Mouse (Mus musculus): Measurements from ENCODE around the gene Rheb. TPM values are rescaled to one million over a fixed set of nuclear protein-coding genes. Genes with fewer than 3 reads are reported as not detected.

Rheb gene
- total and polyA plus RNA-seq, 3 experiments: 17.0 to 64.1 (median 46.2) TPM

GRCm38 (mm10) chr5:24826056-24826770 is 16.2 kb downstream of the Rheb start:
- Histone ChIP-seq H3K4me2 (ENCODE audit: insufficient read depth, low read depth, poor library complexity, severe bottlenecking) (0 out of 2 replicates have a peak overlapping the region, but pooled peaks have one; percentile 12), H3K27ac (ENCODE audit: insufficient read depth, low read depth) (no peak overlapping the region), H3K9me3 (replicated peaks; ENCODE audit: low read length) (no peaks in the 10 kb centered on the region), H3K27me3 (replicated peaks) (no peaks in the 10 kb centered on the region), H3K36me3 (replicated peaks in 1 of 2; ENCODE audit: control insufficient read depth in 1 of 2, insufficient read depth in 1 of 2, low read length in 1 of 2) (peaks cover 0 to 18% of the 10 kb centered on the region in 2 experiments), H3K4me3 (replicated peaks in 1 of 3; ENCODE audit: low read depth in 2 of 3, low read length in 2 of 3, poor library complexity in 1 of 3) (no peak overlapping the region), H3K4me1 (ENCODE audit: control insufficient read depth in 1 of 2, insufficient read depth in 2 of 2) (peaks cover 35 to 80% of the 10 kb centered on the region in 2 experiments), H3K79me2 (replicated peaks; ENCODE audit: control insufficient read depth, extremely low read depth, insufficient read depth, poor library complexity, severe bottlenecking) (peaks cover 85% of the 10 kb centered on the region), H3K9ac (ENCODE audit: insufficient read depth, low read depth) (no peak overlapping the region)
- in situ Hi-C loops (cut with MboI; ENCODE audit: low pct_ligation_motif_present, low pct_unique_long_range_greater_than_20kb, low sequenced_read_pairs): no loop called here
- dilution Hi-C loops (cut with MboI; ENCODE audit: extremely low pct_ligation_motif_present, extremely low pct_unique_long_range_greater_than_20kb, low sequenced_read_pairs): no loop called here
- peak; percentile 23 for DNase-seq (ENCODE audit: extremely low read depth)
- TF ChIP-seq CTCF (conservative IDR thresholded peaks at IDR 0.05 in 1 of 2, IDR thresholded peaks at IDR 0.05 in 1 of 2; ENCODE audit: low read depth in 2 of 2, low read length in 2 of 2): no peak
- no peak for TF ChIP-seq JUND (conservative IDR thresholded peaks at IDR 0.05; ENCODE audit: low read depth, low read length)
- peak; percentile 22; the same call in 1 of the 2 replicates for TF ChIP-seq ETS1 (conservative IDR thresholded peaks at IDR 0.05; ENCODE audit: low read depth, low read length)

- Histone ChIP-seq H3K9ac (ENCODE audit: insufficient read depth, low read depth) (no peak overlapping the region), H3K79me2 (replicated peaks; ENCODE audit: control insufficient read depth, extremely low read depth, insufficient read depth, poor library complexity, severe bottlenecking) (peaks cover 81% of the 10 kb centered on the region), H3K27me3 (replicated peaks) (no peaks in the 10 kb centered on the region), H3K36me3 (replicated peaks in 1 of 2; ENCODE audit: control insufficient read depth in 1 of 2, insufficient read depth in 1 of 2, low read length in 1 of 2) (peaks cover 0 to 18% of the 10 kb centered on the region in 2 experiments), H3K4me3 (replicated peaks in 1 of 3; ENCODE audit: low read depth in 2 of 3, low read length in 2 of 3, poor library complexity in 1 of 3) (no peak overlapping the region), H3K4me1 (ENCODE audit: control insufficient read depth in 1 of 2, insufficient read depth in 2 of 2) (peaks cover 39 to 87% of the 10 kb centered on the region in 2 experiments), H3K27ac (ENCODE audit: insufficient read depth, low read depth) (no peak overlapping the region), H3K4me2 (ENCODE audit: insufficient read depth, low read depth, poor library complexity, severe bottlenecking) (0 out of 2 replicates have a peak overlapping the region, but pooled peaks have one; percentile 12), H3K9me3 (replicated peaks; ENCODE audit: low read length) (no peaks in the 10 kb centered on the region)
- dilution Hi-C loops (cut with MboI; ENCODE audit: extremely low pct_ligation_motif_present, extremely low pct_unique_long_range_greater_than_20kb, low sequenced_read_pairs) (no loop called here), in situ Hi-C loops (cut with MboI; ENCODE audit: low pct_ligation_motif_present, low pct_unique_long_range_greater_than_20kb, low sequenced_read_pairs) (no loop called here)
- TF ChIP-seq TBP (conservative IDR thresholded peaks at IDR 0.05; ENCODE audit: low read depth, low read length) (no peak), EP300 (IDR thresholded peaks at IDR 0.05; ENCODE audit: low read length) (0 out of 2 replicates have a peak, but pooled peaks have one; percentile 13)
- DNase-seq (ENCODE audit: extremely low read depth): peak; percentile 19
These were observed 16.9 kb downstream of the Rheb start for GRCm38 (mm10) chr5:24825365-24826055.

GRCm38 (mm10) chr5:24823864-24824405 is 18.5 kb downstream of the Rheb start:
- H3K4me1 ChIP-seq (ENCODE audit: control insufficient read depth in 1 of 2, insufficient read depth in 2 of 2): peaks cover 44 to 93% of the 10 kb centered on the region in 2 experiments
- DNase-seq (ENCODE audit: extremely low read depth): peak; percentile 73
- H3K9ac ChIP-seq (ENCODE audit: insufficient read depth, low read depth): no peak overlapping the region
- H3K36me3 ChIP-seq (replicated peaks in 1 of 2; ENCODE audit: control insufficient read depth in 1 of 2, insufficient read depth in 1 of 2, low read length in 1 of 2): peaks cover 0 to 20% of the 10 kb centered on the region in 2 experiments
- no peak overlapping the region for H3K4me3 ChIP-seq (replicated peaks in 1 of 3; ENCODE audit: low read depth in 2 of 3, low read length in 2 of 3, poor library complexity in 1 of 3)
- in situ Hi-C loops (cut with MboI; ENCODE audit: low pct_ligation_motif_present, low pct_unique_long_range_greater_than_20kb, low sequenced_read_pairs): no loop called here
- H3K27me3 ChIP-seq (replicated peaks): no peaks in the 10 kb centered on the region
- H3K9me3 ChIP-seq (replicated peaks; ENCODE audit: low read length): no peaks in the 10 kb centered on the region
- H3K4me2 ChIP-seq (ENCODE audit: insufficient read depth, low read depth, poor library complexity, severe bottlenecking): peak overlapping the region; percentile 90
- peaks cover 81% of the 10 kb centered on the region for H3K79me2 ChIP-seq (replicated peaks; ENCODE audit: control insufficient read depth, extremely low read depth, insufficient read depth, poor library complexity, severe bottlenecking)
- dilution Hi-C loops (cut with MboI; ENCODE audit: extremely low pct_ligation_motif_present, extremely low pct_unique_long_range_greater_than_20kb, low sequenced_read_pairs): no loop called here
- H3K27ac ChIP-seq (ENCODE audit: insufficient read depth, low read depth): peak overlapping the region; percentile 56
- TF ChIP-seq ETS1 (conservative IDR thresholded peaks at IDR 0.05; ENCODE audit: low read depth, low read length) (peak; percentile 100), MYC (IDR thresholded peaks at IDR 0.05; ENCODE audit: low read depth, low read length) (peak; percentile 58; the same call in 1 of the 2 replicates), MAFK (IDR thresholded peaks at IDR 0.05; ENCODE audit: insufficient replicate concordance, low read length) (no peak; the same call in 1 of the 2 replicates), SMC3 (IDR thresholded peaks at IDR 0.05; ENCODE audit: low read depth, low read length) (no peak), GABPA (IDR thresholded peaks at IDR 0.05; ENCODE audit: insufficient replicate concordance, low read depth, low read length) (no peak), JUN (IDR thresholded peaks at IDR 0.05; ENCODE audit: insufficient read depth, low read depth, low read length) (peak; percentile 84), MXI1 (IDR thresholded peaks at IDR 0.05; ENCODE audit: low read depth, low read length) (no peak), CHD2 (IDR thresholded peaks at IDR 0.05; ENCODE audit: low read length) (no peak), RAD21 (IDR thresholded peaks at IDR 0.05; ENCODE audit: low read depth, low read length) (no peak), MEF2A (IDR thresholded peaks at IDR 0.05; ENCODE audit: borderline replicate concordance, low read depth, low read length) (peak; percentile 98), BHLHE40 (IDR thresholded peaks at IDR 0.05; ENCODE audit: low read depth, low read length) (peak; percentile 90), JUND (conservative IDR thresholded peaks at IDR 0.05; ENCODE audit: low read depth, low read length) (peak; percentile 85), RCOR1 (conservative IDR thresholded peaks at IDR 0.05; ENCODE audit: low read depth, low read length) (peak; percentile 72; the same call in 1 of the 2 replicates), ZKSCAN1 (IDR thresholded peaks at IDR 0.05; ENCODE audit: borderline replicate concordance, low read depth, low read length) (no peak), SIN3A (IDR thresholded peaks at IDR 0.05; ENCODE audit: low read length) (peak; percentile 92), EP300 (IDR thresholded peaks at IDR 0.05; ENCODE audit: low read length) (peak; percentile 90), ZMIZ1 (IDR thresholded peaks at IDR 0.05; ENCODE audit: low read depth, low read length) (no peak), USF1 (IDR thresholded peaks at IDR 0.05; ENCODE audit: low read depth, low read length) (no peak), KAT2A (IDR thresholded peaks at IDR 0.05; ENCODE audit: insufficient replicate concordance, low read length) (no peak)
